Mouse (Mus musculus): ENCODE measurements around the gene Aebp1. TPM values are rescaled to one million over a fixed set of nuclear protein-coding genes. Genes with fewer than 3 reads are reported as not detected.

Aebp1 gene
- polyA plus RNA-seq, 1 experiment, result 372 TPM

GRCm38 (mm10) chr11:5913256-5913655 is 51.5 kb downstream of the Aebp1 start:
- Histone ChIP-seq H3K4me3 (ENCODE audit: insufficient read depth, low read length) (no peak overlapping the region), H3K4me1 (ENCODE audit: control insufficient read depth, insufficient read depth, low read length) (no peaks in the 10 kb centered on the region), H3K27ac (ENCODE audit: insufficient read depth, low read length) (no peak overlapping the region)
- TF ChIP-seq POLR2A (IDR thresholded peaks at IDR 0.05; ENCODE audit: low read depth, low read length) (no peak), CTCF (IDR thresholded peaks at IDR 0.05; ENCODE audit: borderline replicate concordance, insufficient read depth, low read length) (no peak)

GRCm38 (mm10) chr11:5913936-5914335 is 52.2 kb downstream of the Aebp1 start:
- TF ChIP-seq POLR2A (IDR thresholded peaks at IDR 0.05; ENCODE audit: low read depth, low read length) (no peak), CTCF (IDR thresholded peaks at IDR 0.05; ENCODE audit: borderline replicate concordance, insufficient read depth, low read length) (no peak)
- Histone ChIP-seq H3K4me1 (ENCODE audit: control insufficient read depth, insufficient read depth, low read length) (no peaks in the 10 kb centered on the region), H3K27ac (ENCODE audit: insufficient read depth, low read length) (no peak overlapping the region), H3K4me3 (ENCODE audit: insufficient read depth, low read length) (no peak overlapping the region)

DNA sequence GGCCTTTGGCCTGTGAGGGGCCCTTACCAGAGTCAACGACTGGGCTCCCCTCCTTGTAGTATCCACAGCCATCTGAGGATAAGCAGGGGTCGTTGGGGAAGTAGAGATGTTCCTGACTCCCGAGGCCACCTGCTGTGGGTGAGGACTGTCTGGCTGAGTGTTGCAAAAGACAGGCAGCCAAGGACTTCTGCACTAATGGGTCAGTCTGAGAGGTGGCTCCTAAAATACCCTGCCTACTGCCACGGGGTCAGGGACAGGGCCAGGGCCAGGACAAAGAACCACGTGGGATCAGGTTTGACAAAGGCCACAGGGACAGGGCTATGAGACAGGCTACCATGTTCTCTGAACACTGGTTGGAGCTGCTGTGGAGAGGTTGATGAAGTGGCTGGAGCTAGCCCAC is 53.2 kb downstream of the Aebp1 start:
- TF ChIP-seq POLR2A (IDR thresholded peaks at IDR 0.05; ENCODE audit: low read depth, low read length) (no peak), CTCF (IDR thresholded peaks at IDR 0.05; ENCODE audit: borderline replicate concordance, insufficient read depth, low read length) (no peak)
- no peak overlapping the region for H3K4me3 ChIP-seq (ENCODE audit: insufficient read depth, low read length)
- H3K27ac ChIP-seq (ENCODE audit: insufficient read depth, low read length), result no peak overlapping the region
- H3K4me1 ChIP-seq (ENCODE audit: control insufficient read depth, insufficient read depth, low read length), result no peaks in the 10 kb centered on the region

DNA sequence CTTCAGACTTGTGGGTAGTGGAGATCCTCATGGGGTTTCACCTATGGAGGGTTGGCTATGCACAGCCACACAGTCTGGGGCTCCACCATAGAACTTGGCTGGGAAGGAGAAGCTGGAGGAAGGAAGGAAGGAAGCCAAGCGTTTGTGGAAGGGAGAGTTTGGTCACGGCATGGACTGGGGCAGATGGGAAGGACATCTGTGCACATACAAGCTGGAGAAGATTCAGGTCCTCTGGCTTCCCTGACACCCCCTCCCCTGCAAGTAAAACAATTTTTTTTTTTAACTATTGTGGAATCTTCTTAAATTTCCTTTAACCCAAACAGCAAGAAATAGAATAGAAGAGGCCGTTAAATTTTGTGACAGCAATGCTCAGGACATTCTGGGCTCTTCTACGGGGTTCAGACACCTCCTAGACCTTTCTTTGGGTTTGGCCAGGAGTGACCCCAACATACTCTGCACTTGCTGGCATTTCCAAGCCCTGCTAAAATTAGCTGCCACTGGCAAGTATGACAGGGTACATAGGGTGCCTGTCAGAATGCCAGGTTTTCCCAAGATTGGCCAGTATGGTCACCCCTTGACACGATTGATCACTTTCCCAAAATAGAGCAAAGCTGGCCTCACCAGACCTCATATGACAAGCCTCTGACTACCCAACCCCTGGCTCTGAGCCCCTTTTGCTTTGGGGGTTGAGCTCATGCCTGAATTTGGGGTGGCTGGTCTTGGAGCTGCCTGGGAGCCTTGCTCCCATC is 53.9 kb downstream of the Aebp1 start:
- H3K27ac ChIP-seq (ENCODE audit: insufficient read depth, low read length), result no peak overlapping the region
- no peak for TF ChIP-seq CTCF (IDR thresholded peaks at IDR 0.05; ENCODE audit: borderline replicate concordance, insufficient read depth, low read length)
- TF ChIP-seq POLR2A (IDR thresholded peaks at IDR 0.05; ENCODE audit: low read depth, low read length), result no peak
- no peak overlapping the region for H3K4me3 ChIP-seq (ENCODE audit: insufficient read depth, low read length)
- no peaks in the 10 kb centered on the region for H3K4me1 ChIP-seq (ENCODE audit: control insufficient read depth, insufficient read depth, low read length)

GRCm38 (mm10) chr11:5916178-5916548 is 54.4 kb downstream of the Aebp1 start:
- Histone ChIP-seq H3K4me1 (ENCODE audit: control insufficient read depth, insufficient read depth, low read length) (no peaks in the 10 kb centered on the region), H3K4me3 (ENCODE audit: insufficient read depth, low read length) (no peak overlapping the region), H3K27ac (ENCODE audit: insufficient read depth, low read length) (no peak overlapping the region)
- no peak for TF ChIP-seq CTCF (IDR thresholded peaks at IDR 0.05; ENCODE audit: borderline replicate concordance, insufficient read depth, low read length)
- no peak for TF ChIP-seq POLR2A (IDR thresholded peaks at IDR 0.05; ENCODE audit: low read depth, low read length)

GRCm38 (mm10) chr11:5918111-5918510 is 56.4 kb downstream of the Aebp1 start:
- H3K27ac ChIP-seq (ENCODE audit: insufficient read depth, low read length), result no peak overlapping the region
- no peak overlapping the region for H3K4me3 ChIP-seq (ENCODE audit: insufficient read depth, low read length)
- H3K4me1 ChIP-seq (ENCODE audit: control insufficient read depth, insufficient read depth, low read length), result no peaks in the 10 kb centered on the region
- no peak for TF ChIP-seq CTCF (IDR thresholded peaks at IDR 0.05; ENCODE audit: borderline replicate concordance, insufficient read depth, low read length)
- TF ChIP-seq POLR2A (IDR thresholded peaks at IDR 0.05; ENCODE audit: low read depth, low read length), result no peak

GRCm38 (mm10) chr11:5919606-5920005 is 57.9 kb downstream of the Aebp1 start:
- H3K27ac ChIP-seq (ENCODE audit: insufficient read depth, low read length), result no peak overlapping the region
- H3K4me3 ChIP-seq (ENCODE audit: insufficient read depth, low read length), result no peak overlapping the region
- no peaks in the 10 kb centered on the region for H3K4me1 ChIP-seq (ENCODE audit: control insufficient read depth, insufficient read depth, low read length)
- TF ChIP-seq CTCF (IDR thresholded peaks at IDR 0.05; ENCODE audit: borderline replicate concordance, insufficient read depth, low read length) (no peak), POLR2A (IDR thresholded peaks at IDR 0.05; ENCODE audit: low read depth, low read length) (no peak)

DNA sequence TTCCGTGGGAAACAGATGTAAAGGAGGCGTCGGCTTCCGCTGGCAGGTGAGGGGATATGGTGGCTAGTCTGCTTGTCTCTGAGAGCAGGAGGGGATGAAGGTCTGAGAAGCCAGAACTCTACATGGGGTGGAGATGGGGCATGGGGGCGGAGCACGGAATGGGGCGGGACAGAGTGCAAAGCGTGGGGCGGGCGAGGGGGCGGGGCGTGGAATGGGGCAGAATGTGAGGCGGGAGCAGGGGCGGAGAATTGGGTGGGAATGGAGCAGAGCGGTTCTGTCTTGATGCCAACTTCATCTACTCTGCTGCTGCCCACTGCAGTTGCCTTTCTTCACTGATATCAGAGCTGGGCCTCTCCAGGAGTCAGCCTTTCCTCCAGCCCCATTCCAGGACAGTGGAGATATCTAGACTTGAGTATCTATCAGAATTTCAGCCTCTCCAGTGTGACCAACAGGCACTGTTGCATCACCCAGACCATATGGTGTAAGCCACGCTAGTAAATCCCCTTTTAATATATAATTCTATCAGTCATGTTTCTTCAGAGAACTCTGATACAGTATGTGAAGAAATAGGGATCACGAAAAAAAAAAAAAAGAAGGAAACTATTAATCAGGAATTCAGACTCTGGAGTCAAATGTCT is 58.7 kb downstream of the Aebp1 start:
- Histone ChIP-seq H3K4me1 (ENCODE audit: control insufficient read depth, insufficient read depth, low read length) (no peaks in the 10 kb centered on the region), H3K27ac (ENCODE audit: insufficient read depth, low read length) (no peak overlapping the region), H3K4me3 (ENCODE audit: insufficient read depth, low read length) (no peak overlapping the region)
- no peak for TF ChIP-seq CTCF (IDR thresholded peaks at IDR 0.05; ENCODE audit: borderline replicate concordance, insufficient read depth, low read length)
- TF ChIP-seq POLR2A (IDR thresholded peaks at IDR 0.05; ENCODE audit: low read depth, low read length), result no peak

Other genes starting within 250 kb of the Aebp1 start
- 40.2 and 41.9 TPM in 2 replicates for gene Mrps24, start 146.3 kb upstream of the Aebp1 start, polyA plus RNA-seq (2011; ENCODE audit: insufficient read length, low read depth, missing spikeins)
- gene Urgcp, start 99.6 kb upstream of the Aebp1 start, polyA plus RNA-seq (2011; ENCODE audit: insufficient read length, low read depth, missing spikeins), result 18.5 and 19.7 TPM in 2 replicates
- gene Dbnl, start 73.5 kb upstream of the Aebp1 start, polyA plus RNA-seq (2011; ENCODE audit: insufficient read length, low read depth, missing spikeins), result 46.0 and 48.4 TPM in 2 replicates
- 2.8 TPM in 1 of 2 replicates, not detected in the other for gene Pgam2, start 58.2 kb upstream of the Aebp1 start, polyA plus RNA-seq (2011; ENCODE audit: insufficient read length, low read depth, missing spikeins)
- gene Polm, start 23.9 kb upstream of the Aebp1 start, polyA plus RNA-seq (2011; ENCODE audit: insufficient read length, low read depth, missing spikeins), result 9.9 and 13.0 TPM in 2 replicates
- gene Pold2, start 16.3 kb downstream of the Aebp1 start, polyA plus RNA-seq (2011; ENCODE audit: insufficient read length, low read depth, missing spikeins), result 23.2 and 31.7 TPM in 2 replicates
- not detected in 2 replicates for gene Myl7, start 36.8 kb downstream of the Aebp1 start, polyA plus RNA-seq (2011; ENCODE audit: insufficient read length, low read depth, missing spikeins)
- 0.30 TPM in 1 of 2 replicates, not detected in the other for gene Gck, start 88.1 kb downstream of the Aebp1 start, polyA plus RNA-seq (2011; ENCODE audit: insufficient read length, low read depth, missing spikeins)
- gene Ykt6, start 93.7 kb downstream of the Aebp1 start, polyA plus RNA-seq (2011; ENCODE audit: insufficient read length, low read depth, missing spikeins), result 105 and 114 TPM in 2 replicates
- gene Camk2b, start 204.4 kb downstream of the Aebp1 start, polyA plus RNA-seq (2011; ENCODE audit: insufficient read length, low read depth, missing spikeins), result 0.78 and 0.97 TPM in 2 replicates